Mouse (Mus musculus): ENCODE data around the gene Jazf1.

The Jazf1 gene

DNA sequence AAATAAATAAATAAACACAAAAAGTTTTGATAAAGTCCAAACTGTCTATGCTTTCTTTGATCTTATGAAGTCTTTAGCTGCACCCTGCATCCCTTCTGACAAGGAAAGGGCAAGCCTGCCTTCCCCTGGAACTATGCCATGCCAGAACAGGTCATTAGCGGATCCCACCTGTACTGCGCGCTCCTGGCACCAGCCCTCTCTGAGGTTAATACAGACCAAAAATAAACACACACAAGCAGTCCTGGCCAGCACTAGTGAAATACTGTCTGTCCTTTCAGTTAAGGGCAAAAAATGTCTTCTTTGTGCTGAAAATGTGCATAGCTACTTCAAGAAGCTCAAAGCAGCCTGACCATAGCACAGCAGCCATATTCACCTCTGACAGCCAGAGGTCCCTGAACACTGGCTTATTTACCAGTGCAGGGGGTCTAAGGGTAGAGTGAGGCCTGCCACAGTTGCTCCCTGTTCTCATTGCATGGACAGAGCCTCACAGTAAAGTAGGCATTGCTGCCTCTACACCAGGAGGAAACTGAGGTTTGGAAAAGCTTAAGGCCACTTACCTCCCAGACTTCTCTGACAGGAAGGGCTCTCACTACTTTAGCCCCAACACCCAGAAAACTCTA, 263.1 kb downstream of the Jazf1 start:
- DNase-seq (ENCODE audit: extremely low read depth, low read depth), result no peak

DNA sequence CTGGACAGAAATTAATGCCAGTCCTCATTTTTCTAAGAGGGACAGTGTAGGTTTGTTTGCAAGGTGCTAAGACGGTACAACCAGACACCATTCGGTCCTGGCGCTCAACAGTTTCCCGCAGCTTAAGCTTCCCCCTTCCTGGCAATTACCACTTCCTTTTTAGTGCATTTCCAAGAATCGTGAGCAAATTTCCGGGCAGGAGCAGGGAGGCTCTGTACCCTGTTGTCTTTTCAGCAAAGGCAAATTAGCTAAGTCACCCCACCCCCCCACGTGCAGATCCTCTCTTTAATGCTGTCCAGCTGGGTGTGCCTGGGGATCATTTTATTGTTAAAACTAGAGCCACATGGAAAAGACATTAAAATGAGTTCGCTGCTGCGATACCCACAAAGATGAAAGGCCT, 266.2 kb downstream of the Jazf1 start:
- DNase-seq (ENCODE audit: extremely low read depth, low read depth), result peak; percentile 17

DNA sequence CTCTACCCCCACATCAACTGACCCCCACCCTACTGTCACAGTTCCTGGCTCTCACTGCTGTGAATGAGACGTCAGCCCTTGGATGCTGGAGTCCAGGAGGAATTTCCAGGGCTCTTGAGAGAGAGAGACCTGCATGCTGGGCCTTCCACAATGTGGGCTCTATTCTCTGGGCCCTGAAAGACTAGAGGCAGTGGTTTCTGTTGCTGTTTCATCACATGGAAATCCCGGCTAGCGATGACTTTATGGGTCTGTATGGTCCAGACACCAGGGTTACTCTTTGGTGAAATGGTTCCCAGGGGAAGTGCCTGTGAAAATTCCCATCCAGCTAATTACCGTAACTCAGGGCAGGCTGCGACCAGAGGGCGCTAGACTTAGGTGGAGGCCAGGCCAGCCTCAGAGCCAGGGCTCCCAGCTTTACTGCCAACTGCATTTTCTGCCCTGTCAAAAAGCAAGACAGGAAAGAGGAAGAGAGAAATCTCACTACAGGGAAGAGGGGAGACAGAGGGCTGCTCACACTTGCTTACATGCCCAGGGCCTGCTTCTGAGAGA, 271.1 kb downstream of the Jazf1 start:
- no peak for DNase-seq (ENCODE audit: extremely low read depth, low read depth)

DNA sequence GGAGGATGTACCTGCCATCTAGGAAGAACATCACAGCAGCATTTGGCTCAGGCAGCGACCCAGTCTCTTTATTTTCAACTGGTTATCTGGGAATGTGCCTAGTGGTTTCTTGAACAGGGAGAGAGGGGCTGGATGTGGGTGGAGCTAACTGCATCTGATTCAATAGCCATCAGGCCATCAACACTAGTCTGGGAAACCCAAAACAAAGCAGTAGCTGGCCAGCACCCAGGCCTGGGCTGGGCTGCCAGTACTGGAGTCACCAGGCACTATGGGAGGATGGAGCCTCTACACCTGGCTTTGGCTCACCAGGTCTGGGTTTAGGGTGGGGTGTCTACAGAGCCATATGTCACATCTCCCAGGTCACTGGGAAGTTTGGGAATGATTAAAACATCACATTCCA, 271.7 kb downstream of the Jazf1 start:
- no peak for DNase-seq (ENCODE audit: extremely low read depth, low read depth)

DNA sequence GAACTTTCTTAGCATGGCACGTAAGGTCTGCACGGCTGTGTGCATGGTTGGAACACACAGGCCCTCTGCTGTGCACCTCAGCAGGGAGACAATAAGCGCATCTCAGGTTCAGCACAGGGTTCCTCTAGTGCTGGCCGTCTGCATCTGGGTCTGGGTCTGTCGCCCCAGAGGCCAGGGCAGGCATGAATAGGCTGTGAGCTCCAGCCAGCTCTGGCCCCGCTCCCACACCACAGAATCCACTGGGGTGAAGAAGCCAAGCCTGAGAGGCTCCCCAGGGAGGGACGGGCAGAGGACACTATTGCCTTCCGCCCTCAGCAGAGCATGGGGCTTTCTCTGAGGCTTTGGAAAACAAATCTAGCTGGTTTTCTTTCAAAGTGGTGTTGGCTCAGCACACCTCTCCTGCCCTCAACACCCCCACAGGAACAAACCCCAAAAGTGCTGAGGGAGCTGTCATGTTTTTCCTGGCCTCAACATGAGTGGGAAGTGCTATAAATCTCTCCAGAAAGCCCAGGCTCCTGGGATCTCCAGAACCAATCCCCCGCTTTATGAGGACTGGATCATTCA, 272.3 kb downstream of the Jazf1 start:
- no peak for DNase-seq (ENCODE audit: extremely low read depth, low read depth)

- no peak for DNase-seq (ENCODE audit: extremely low read depth, low read depth)
Measured at GRCm38 (mm10) chr6:52795029-52795841, 273.2 kb downstream of the Jazf1 start.

DNA sequence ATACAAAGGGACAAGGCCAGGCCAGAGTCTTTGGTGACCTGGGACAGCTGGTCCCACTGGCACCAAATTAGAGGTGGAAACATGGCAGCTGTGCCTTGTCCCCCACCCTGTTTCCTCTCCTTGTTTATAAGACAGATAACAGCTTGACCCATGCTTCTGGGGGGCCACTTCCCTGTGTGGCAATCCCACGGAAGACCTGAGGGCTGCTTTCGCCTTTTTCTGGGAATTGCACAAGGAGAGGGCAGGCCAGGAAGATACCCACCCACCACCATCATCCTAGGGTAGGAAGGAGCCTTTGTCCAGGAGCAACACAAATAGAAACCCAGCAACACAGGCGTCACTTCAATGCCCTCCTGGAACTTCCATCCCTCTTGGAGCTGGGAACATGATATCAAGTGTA, 276.0 kb downstream of the Jazf1 start:
- no peak for DNase-seq (ENCODE audit: extremely low read depth, low read depth)

- no peak for DNase-seq (ENCODE audit: extremely low read depth, low read depth)
Measured at GRCm38 (mm10) chr6:52790781-52791180, 277.6 kb downstream of the Jazf1 start.

DNA sequence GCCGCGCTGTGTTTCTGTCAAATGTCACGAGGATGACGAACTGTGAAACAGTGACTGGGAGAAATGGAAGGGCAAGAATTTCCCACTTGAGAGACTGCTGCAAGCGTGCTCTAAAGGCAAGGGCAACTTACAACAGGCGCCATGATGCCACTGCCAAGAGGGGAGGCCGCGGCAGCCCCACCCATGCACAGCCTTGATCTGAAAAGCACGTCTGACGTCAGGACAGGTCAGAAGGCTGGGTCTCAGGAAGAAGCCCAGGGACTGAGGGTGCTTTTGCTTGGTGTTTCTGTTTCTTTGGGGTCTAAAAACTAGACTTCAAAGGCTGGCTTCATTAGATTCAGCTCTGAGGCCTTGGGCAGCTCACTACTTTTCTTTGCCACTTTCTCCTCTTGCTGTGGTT, 278.1 kb downstream of the Jazf1 start:
- DNase-seq (ENCODE audit: extremely low read depth, low read depth), result no peak

DNA sequence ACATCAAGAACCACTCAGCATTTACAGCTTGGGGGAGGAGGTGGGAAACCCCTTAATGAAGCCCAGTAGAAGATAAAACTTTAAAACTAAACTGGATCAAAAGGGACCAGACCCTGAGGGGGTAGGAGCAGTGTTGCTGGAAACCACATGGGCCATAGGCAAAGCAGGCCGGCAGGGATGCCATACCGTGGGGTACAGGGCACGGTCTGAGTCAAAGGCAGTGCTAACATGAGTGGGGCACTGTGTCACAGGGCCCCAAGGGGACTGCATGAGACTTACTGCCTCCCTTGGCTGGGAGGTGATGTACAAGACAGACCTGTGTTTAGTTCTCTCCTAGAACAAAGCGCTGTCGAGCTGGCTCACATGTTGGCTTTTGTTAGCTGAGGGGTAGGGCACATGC, 288.9 kb downstream of the Jazf1 start:
- DNase-seq (ENCODE audit: extremely low read depth, low read depth), result no peak

GRCm38 (mm10) chr6:52778523-52778922, 289.9 kb downstream of the Jazf1 start:
- DNase-seq (ENCODE audit: extremely low read depth, low read depth), result no peak

GRCm38 (mm10) chr6:52777034-52777433, 291.4 kb downstream of the Jazf1 start:
- DNase-seq (ENCODE audit: extremely low read depth, low read depth), result no peak

DNA sequence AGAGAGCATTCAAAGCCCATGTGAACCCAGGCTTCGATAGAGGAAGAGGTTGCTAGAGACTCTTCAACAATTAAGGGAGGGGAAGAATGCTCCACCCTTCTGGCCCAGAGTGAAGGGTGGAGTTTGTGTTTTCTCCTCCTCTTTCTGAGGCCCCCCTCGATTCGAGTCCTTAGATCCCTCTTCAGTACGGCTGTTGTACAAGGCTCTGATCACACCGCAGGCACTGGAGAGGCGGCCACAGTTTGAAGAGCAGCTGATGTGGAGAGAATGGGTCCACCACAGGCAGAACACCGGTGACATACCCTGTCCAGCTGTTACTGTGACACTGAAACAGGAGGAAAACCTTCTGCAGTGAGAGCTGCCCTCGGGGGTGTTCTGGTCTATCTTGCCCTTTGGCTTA, 292.5 kb downstream of the Jazf1 start:
- no peak for DNase-seq (ENCODE audit: extremely low read depth, low read depth)

DNA sequence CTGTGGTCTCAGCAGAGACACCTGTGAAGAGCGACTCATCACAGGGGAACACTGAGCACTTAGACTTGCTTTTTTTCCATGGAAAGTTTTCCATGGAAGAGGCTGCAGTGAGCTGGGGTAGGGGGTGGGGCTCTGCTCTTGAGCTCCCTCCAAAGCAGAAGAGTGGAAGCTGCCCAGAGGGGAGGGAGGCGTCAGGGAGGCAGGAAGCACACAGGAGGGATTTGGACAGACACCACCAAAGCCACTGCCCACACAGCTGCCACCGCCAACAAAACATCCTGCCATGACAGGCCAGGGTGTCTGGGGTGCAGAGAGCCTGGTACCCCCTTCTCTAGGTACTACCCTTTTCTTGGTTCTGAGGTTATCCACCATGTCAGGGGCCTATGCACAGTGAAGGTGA, 293.1 kb downstream of the Jazf1 start:
- DNase-seq (ENCODE audit: extremely low read depth, low read depth), result no peak

DNA sequence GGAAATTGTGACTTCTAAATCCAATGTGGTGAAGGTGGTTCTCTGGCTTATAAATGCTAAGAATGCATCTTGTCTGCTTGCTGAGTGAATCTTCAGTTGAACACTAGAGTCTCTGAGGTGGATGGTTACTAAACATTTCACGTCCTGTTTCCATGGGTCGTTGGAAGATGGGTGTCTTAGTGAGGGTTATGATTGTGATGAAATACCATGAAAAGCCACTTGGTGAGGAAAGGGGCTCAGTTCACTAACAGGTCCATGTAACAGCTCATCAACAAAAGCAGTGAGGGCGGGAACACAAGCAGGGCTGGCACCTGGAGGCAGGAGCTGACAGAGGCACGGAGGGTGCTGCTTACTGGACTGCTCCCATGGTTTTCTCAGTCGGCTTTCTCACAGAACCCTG, 295.3 kb downstream of the Jazf1 start:
- DNase-seq (ENCODE audit: extremely low read depth, low read depth), result no peak

- DNase-seq (ENCODE audit: extremely low read depth, low read depth), result no peak
Measured at GRCm38 (mm10) chr6:52770789-52771188, 297.6 kb downstream of the Jazf1 start.

DNA sequence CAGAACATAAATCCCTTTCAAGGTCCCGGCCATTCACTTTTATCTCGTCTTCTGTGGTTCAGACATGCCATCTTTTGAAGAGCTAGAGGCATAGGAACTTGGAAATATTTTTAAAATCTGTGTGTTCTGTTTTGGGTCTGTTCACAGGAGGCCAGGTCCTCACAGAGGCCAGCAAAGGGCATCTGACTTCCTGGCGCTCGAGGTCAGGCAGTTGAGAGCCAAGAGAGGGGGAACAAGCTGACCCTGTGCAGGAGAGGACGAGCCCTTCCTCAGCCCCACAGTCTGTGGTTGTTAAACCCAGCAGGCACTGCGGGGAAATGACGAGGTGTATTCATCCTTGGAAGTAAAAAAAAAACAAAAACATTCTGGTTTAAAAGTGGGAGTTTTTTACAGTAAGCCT, 303.2 kb downstream of the Jazf1 start:
- DNase-seq (ENCODE audit: extremely low read depth, low read depth), result no peak

GRCm38 (mm10) chr6:52752832-52753231, 315.6 kb downstream of the Jazf1 start:
- no peak for DNase-seq (ENCODE audit: extremely low read depth, low read depth)

DNA sequence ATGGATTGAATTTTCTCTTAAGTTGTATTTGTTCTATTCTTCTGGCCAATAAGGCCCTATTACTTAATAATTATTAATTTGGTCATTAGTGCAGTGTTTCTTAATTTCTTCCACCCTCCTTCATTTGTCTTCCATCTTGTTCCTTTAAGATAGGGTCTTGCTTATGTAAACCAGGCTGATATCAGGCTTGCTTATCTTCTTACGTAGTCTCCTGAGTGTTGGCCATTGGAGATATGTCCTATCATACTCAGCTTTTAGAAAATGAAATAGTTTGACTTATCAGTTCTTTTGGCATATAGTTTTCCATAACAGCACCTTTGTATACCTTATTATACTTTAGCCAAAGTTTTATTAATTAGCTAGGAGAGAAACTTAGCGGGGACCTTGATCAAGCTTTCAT, 333.8 kb downstream of the Jazf1 start:
- DNase-seq (ENCODE audit: extremely low read depth, low read depth), result no peak

DNA sequence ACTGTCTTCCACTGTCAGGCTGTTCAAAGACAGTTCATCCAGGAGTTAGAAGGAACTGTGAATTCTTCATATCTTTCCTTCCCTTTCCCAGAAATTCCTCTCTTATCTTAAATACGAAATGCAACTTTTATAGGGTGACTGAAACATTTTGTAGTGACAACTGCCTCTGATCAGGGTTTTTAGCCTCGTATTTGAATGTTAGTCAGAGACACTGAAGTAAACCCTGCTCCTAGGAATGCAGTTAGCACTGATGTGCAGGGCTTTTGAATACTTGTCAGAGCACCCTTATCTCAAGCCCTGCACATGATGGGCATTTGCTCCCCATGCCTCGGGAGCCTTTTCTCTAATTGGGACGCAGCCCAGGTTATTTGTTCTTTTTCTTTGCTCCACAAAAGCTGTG, 338.1 kb downstream of the Jazf1 start:
- no peak for DNase-seq (ENCODE audit: extremely low read depth, low read depth)

DNA sequence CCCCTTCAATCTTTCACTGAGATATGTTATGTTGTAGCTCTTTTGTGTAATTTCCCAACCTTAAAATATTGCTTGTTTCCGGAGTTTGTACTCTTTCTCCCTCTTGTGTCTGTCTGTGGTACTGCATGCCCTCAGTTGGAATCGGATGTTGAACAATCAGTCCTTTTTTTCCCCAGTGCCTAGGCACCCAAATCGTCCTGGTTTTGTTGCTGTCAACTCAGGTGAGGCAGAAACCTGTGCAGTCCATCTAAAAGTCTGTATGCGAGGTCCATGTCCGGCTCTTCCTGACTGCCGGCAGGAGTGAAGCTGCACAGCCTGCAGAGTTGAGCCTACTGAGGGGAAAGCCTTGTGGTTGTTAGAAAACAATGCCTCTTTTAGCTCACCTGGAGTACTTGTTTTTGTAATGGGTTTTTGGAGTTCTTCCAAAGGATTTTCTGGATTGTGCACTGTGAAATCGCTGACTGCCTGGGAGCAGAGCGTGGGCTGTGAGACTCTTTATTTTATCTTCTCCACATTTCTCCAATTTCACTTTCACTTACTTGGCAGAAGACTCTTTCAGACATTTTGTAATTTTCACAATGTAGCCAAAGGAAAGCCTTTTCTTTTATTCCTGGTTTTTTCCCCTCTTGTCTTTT, 343.5 kb downstream of the Jazf1 start:
- peak; percentile 23 for DNase-seq (ENCODE audit: extremely low read depth, low read depth)

All from MEL-GATA-1-ER (cell line).